Mouse (Mus musculus): ENCODE measurements around the gene Nepn. TPM values are rescaled to one million over a fixed set of nuclear protein-coding genes. Genes with fewer than 3 reads are reported as not detected.

Nepn gene
- not detected for polyA plus RNA-seq (2014; fragmentation: Illumina TruSeq; extraction: RNeasy Lipid Tissue Mini Kit (QIAGEN cat#74804); ENCODE audit: insufficient read depth, low read depth, low replicate concordance)

DNA sequence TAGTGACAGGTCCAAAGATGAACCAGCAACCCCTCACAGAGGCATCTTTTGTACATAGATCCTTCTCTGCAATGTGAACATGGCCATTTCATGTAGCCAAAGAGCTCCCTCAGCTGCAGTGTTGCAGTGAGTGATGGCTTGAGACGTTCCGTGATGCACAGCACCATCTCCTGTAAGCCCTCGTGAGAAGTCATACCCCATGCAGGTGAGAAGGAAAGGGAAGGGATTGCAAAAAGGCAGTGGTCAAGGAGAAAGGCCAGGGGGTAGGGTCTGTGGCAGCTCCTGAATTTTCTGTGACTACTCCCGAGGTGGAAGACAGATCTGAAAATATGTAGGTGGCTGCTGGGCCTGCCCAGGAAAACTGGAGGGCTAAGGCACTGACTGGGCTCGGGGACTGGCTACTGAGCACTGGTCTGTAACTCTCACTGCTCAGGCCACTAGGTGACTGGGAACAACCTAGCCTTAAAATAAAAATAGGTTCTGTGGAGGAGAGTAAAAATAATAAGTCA lies at the start of gene Nepn:
TSS of gene Nepn (plus strand) at position 51 of the 509 bp plus-strand sequence.

DNA sequence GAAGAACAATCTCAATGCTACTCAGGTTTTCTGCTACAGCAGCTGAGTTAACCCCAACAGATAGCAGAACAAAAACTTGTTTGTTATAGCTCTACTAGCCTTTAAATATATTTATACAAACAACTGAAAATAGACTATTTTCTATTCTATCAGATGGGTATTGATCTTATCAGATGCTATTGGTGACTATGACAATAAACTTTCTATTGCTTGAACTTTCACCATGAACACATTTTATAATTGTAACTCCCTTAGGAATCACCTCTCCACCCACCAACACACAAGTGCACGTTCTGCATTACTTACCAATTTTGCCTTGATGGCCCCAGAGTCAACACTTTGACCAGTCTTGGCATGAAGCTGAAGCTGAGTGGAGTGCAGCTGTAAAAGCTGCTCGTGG lies 30.3 kb upstream of the Nepn start, which contains the start of gene Gm26741:
TSS of gene Gm26741 (plus strand) at position 301 of the 400 bp plus-strand sequence.

DNA sequence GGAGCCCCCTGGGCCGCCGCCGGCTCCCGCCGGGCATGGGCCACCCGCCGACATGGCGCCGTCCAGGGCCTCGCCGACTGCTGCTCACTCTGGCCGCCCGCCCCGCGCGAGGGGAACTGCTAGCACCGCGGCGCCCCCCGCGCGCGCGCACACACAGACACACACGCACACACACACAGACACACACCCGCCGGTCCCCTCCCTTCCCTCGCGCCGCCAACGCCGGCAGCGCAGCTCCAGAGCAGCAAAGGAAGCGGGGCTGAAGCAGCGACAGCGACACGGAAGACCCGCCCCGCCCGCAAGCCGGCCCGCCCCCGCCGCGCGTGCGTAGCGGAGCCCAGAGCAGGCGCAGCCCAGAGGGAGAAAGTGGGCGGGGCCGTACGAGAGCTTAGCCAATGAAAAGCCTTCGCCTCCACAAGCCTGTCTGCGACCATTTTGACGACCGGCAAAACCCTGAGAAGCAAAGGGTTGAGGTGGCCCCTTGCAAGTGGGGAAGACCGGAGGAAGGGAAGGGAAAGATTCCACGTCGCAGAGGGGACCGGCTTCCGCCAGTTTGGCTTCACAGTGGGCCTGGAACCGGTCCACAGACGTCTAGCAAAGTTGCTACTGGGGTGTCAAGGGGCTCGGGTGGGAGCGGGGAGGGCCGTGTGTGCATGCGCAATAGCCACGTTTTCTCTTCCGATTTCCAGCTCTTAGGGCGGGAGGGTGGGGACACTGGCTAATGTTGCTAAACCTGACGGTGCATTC lies 6.8 kb upstream of the Nepn start, which contains the start of gene Gopc:
TSS of gene Gopc (minus strand) at position 280 of the 747 bp plus-strand sequence.

DNA sequence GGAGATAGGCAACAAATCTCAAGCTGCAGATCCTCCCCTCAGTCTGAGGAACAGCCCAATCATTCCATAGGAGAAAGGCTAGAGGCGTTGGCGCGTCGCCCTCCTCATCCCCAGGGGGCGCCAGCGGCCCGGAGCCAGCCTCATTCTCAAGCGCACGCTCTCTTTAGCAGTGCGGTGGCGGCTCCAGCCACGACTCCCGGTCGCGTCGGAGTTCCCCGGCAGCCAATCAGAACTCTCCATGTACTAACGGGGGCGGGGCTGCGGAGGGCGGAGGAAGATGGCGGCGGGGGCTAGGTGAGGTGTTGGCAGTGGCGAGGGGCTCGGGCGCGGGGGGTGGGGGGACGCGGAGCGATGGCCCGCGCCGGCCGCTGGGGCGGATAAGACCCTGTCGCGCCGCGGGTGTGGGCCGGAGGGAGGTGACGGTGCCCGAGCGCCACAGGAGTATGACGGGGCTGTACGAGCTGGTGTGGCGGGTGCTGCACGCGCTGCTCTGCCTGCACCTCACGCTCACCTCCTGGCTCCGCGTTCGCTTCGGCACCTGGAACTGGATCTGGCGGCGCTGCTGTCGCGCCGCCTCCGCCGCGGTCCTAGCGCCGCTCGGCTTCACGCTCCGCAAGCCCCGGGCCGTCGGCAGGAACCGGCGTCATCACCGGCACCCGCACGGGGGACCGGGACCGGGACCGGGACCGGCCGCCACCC lies 28.7 kb downstream of the Nepn start, which contains the start of gene Nus1:
TSS of gene Nus1 (plus strand) at position 249 of the 699 bp plus-strand sequence.

Other genes starting within 250 kb of the Nepn start
- gene Ros1, start 193.7 kb upstream of the Nepn start, polyA plus RNA-seq (2014; fragmentation: Illumina TruSeq; extraction: RNeasy Lipid Tissue Mini Kit (QIAGEN cat#74804); ENCODE audit: insufficient read depth, low read depth, low replicate concordance), result 0.41 TPM
- gene Dcbld1, start 155.4 kb upstream of the Nepn start, polyA plus RNA-seq (2014; fragmentation: Illumina TruSeq; extraction: RNeasy Lipid Tissue Mini Kit (QIAGEN cat#74804); ENCODE audit: insufficient read depth, low read depth, low replicate concordance), result 7.1 TPM
- gene Gm26741, start 30.2 kb upstream of the Nepn start, polyA plus RNA-seq (2014; fragmentation: Illumina TruSeq; extraction: RNeasy Lipid Tissue Mini Kit (QIAGEN cat#74804); ENCODE audit: insufficient read depth, low read depth, low replicate concordance), result not detected
- gene Gopc, start 6.8 kb upstream of the Nepn start, polyA plus RNA-seq (2014; fragmentation: Illumina TruSeq; extraction: RNeasy Lipid Tissue Mini Kit (QIAGEN cat#74804); ENCODE audit: insufficient read depth, low read depth, low replicate concordance), result 11.5 TPM
- 22.4 TPM for gene Nus1, start 28.6 kb downstream of the Nepn start, polyA plus RNA-seq (2014; fragmentation: Illumina TruSeq; extraction: RNeasy Lipid Tissue Mini Kit (QIAGEN cat#74804); ENCODE audit: insufficient read depth, low read depth, low replicate concordance)